Mouse (Mus musculus): ENCODE data around the gene Dhh. TPM values are rescaled to one million over a fixed set of nuclear protein-coding genes. Genes with fewer than 3 reads are reported as not detected.

Gene Dhh
- polyA plus RNA-seq, 1 experiment from 2014 or later = 2.5 TPM

DNA sequence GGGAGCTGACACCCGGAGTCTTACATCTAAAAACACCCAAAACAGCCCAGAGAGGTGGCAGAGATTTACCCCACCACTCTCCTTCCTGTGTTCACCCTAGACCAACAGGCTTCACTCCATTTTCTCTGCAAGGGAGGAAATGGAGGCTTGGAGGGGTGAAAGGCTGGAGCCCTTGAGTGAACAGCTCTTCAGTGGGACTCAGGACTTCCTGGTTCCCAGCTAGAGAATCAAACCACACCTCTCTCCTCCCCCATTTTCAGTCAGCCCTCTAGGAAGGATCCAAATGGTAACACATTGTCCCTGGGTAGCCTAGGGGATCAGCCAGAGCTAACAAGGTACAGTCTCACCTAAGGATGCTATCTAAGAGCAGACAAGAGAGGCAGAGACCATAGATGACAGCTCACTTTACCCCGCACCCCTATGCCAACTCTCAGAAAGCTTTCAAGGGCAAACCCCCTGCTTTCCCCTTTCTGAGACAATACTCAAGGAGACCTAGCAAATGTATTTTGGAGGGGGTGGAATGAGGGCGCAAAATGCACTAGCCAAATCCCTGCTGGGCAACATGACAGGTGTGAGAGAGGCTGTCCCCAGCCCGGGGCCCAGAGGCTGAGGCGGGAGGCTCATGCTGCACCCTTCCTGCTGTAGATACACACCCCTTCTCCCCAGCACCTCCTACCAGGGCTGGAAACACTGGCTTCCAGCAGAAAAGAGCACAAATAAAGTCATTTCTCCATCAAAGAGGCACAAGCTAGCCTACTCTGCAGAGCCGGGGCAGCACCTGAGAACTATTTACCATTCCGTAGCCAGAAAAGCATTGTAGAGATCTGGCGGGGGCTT lies 28.8 kb downstream of the Dhh start:
- 0 out of 2 replicates have a peak overlapping the region, but pooled peaks have one; percentile 5 for H3K27ac ChIP-seq (replicated peaks)
- peak overlapping the region; percentile 99 for H3K4me2 ChIP-seq
- 13% methylated on average over 8 of the region's 8 CpGs for WGBS
- no peaks in the 10 kb centered on the region for H3K27me3 ChIP-seq (replicated peaks)
- peaks cover 48% of the 10 kb centered on the region for H3K4me1 ChIP-seq
- peak overlapping the region; percentile 61 for H3K4me3 ChIP-seq (replicated peaks)
- ATAC-seq (ENCODE audit: low FRiP score) = no peak
- no peaks in the 10 kb centered on the region for H3K9me3 ChIP-seq (replicated peaks)
- peaks cover 22% of the 10 kb centered on the region for H3K36me3 ChIP-seq
- peak overlapping the region; percentile 93 for H3K9ac ChIP-seq (replicated peaks)

GRCm38 (mm10) chr15:98868346-98869063 lies 29.8 kb downstream of the Dhh start:
- no peak for ATAC-seq (ENCODE audit: low FRiP score)
- Histone ChIP-seq H3K27ac (replicated peaks) (peak overlapping the region; percentile 5; the same call in 1 of the 2 replicates), H3K4me2 (peak overlapping the region; percentile 99), H3K36me3 (peaks cover 32% of the 10 kb centered on the region), H3K9ac (replicated peaks) (peak overlapping the region; percentile 93), H3K9me3 (replicated peaks) (no peaks in the 10 kb centered on the region), H3K27me3 (replicated peaks) (no peaks in the 10 kb centered on the region), H3K4me3 (replicated peaks) (peak overlapping the region; percentile 61), H3K4me1 (peaks cover 48% of the 10 kb centered on the region)
- WGBS = 34% methylated on average over 11 of the region's 11 CpGs

GRCm38 (mm10) chr15:98867321-98867720 lies 31.0 kb downstream of the Dhh start:
- H3K27ac ChIP-seq (replicated peaks) = no peak overlapping the region
- peaks cover 42% of the 10 kb centered on the region for H3K4me1 ChIP-seq
- no peak for ATAC-seq (ENCODE audit: low FRiP score)
- WGBS = 74% methylated on average over 6 of the region's 6 CpGs
- H3K9ac ChIP-seq (replicated peaks) = peak overlapping the region; percentile 38
- H3K4me2 ChIP-seq = peak overlapping the region; percentile 99
- peaks cover 44% of the 10 kb centered on the region for H3K36me3 ChIP-seq
- no peaks in the 10 kb centered on the region for H3K27me3 ChIP-seq (replicated peaks)
- peak overlapping the region; percentile 61 for H3K4me3 ChIP-seq (replicated peaks)
- H3K9me3 ChIP-seq (replicated peaks) = no peaks in the 10 kb centered on the region

DNA sequence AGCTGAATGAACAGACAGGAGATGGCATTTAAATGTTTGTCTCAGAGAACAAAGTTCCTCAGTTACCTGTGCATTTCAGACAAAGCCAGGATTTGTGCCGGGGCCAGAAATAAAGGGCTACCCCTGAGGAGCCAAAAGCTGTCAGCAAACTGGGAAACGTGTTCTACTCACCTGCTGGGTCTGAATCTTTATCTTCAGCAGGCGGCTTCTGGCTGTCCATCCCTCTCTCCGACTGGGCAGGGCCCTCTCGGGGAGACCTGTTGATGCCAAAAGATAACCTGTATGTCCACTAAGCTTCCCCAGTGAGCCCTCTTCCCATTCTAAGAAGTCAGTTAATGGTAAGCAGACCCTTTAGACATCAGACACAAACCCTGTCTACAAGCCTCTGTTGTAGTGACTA lies 31.8 kb downstream of the Dhh start:
- H3K9me3 ChIP-seq (replicated peaks) = no peaks in the 10 kb centered on the region
- no peak overlapping the region for H3K4me2 ChIP-seq
- H3K4me1 ChIP-seq = peaks cover 42% of the 10 kb centered on the region
- no peak overlapping the region for H3K4me3 ChIP-seq (replicated peaks)
- 91% methylated on average over 5 of the region's 5 CpGs for WGBS
- ATAC-seq (ENCODE audit: low FRiP score) = no peak
- no peak overlapping the region for H3K9ac ChIP-seq (replicated peaks)
- no peaks in the 10 kb centered on the region for H3K27me3 ChIP-seq (replicated peaks)
- H3K36me3 ChIP-seq = peaks cover 52% of the 10 kb centered on the region
- H3K27ac ChIP-seq (replicated peaks) = no peak overlapping the region

DNA sequence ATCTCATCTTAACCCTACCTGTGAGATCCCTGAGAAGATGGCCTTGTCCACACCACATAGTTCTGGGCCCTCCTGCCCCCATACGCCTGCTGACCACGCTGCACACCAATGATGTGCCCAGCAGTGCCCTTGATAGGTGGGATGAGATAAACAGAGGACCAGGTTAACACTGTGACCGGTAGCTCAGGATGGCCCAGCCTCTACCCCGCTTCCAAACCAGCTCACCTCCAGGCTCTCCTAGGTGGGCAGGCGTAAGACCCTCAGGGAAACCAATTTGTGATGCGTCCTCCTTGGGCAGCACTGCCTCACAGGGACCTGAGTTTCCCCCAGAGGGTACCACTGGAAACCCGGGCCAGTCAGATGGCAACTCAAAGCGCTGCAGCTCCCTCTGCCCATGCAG lies 32.6 kb downstream of the Dhh start:
- Histone ChIP-seq H3K27ac (replicated peaks) (no peak overlapping the region), H3K9me3 (replicated peaks) (no peaks in the 10 kb centered on the region), H3K36me3 (peaks cover 60% of the 10 kb centered on the region), H3K9ac (replicated peaks) (no peak overlapping the region), H3K4me1 (peaks cover 41% of the 10 kb centered on the region), H3K4me3 (replicated peaks) (no peak overlapping the region), H3K4me2 (no peak overlapping the region), H3K27me3 (replicated peaks) (no peaks in the 10 kb centered on the region)
- no peak for ATAC-seq (ENCODE audit: low FRiP score)
- WGBS = 94% methylated on average over 8 of the region's 8 CpGs

DNA sequence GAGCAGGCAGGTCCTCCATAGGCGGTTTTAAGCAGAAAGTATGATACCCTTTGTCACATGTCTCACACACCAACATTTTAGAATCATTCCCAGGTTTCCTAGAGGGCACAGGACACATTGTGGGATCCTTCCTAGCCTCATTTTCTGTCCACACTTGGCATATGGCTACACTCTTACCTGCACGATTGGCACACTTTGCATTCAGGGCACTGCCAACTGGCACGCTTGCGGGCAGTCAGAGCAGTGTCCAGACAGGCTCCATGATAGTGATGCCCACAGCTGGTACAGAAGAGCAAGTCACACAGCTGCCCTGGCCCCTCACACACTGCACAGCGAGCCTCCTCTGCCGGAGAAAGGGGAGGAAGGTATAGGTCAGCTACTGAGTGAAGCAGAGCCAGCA lies 33.4 kb downstream of the Dhh start:
- peaks cover 68% of the 10 kb centered on the region for H3K36me3 ChIP-seq
- WGBS = 94% methylated on average over 6 of the region's 6 CpGs
- H3K9me3 ChIP-seq (replicated peaks) = no peaks in the 10 kb centered on the region
- no peak overlapping the region for H3K9ac ChIP-seq (replicated peaks)
- H3K4me1 ChIP-seq = peaks cover 33% of the 10 kb centered on the region
- no peaks in the 10 kb centered on the region for H3K27me3 ChIP-seq (replicated peaks)
- ATAC-seq (ENCODE audit: low FRiP score) = no peak
- H3K4me2 ChIP-seq = no peak overlapping the region
- H3K27ac ChIP-seq (replicated peaks) = no peak overlapping the region
- no peak overlapping the region for H3K4me3 ChIP-seq (replicated peaks)

DNA sequence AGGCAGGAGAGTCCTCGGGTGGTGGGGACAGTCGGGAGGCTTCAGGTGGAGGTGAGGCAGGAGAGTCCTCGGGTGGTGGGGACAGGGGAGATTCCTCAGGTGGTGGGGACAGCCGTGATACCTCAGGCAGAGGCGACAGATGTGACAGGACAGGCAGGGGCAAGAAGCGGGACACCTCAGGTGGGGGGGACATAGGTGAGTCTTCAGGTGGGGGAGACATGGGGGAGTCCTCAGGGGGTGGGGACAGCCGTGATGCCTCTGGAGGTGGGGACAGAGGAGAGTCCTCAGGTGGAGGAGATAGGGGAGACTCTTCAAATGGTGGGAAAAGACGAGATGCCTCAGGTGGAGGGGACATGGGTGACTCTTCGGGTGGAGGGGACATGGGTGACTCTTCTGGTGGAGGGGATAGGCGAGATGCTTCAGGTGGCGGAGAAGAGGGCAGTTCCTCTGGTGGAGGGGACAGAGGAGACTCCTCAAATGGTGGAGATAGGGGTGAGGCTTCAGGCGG lies 34.8 kb downstream of the Dhh start:
- no peak for ATAC-seq (ENCODE audit: low FRiP score)
- H3K9me3 ChIP-seq (replicated peaks) = no peaks in the 10 kb centered on the region
- no peak overlapping the region for H3K27ac ChIP-seq (replicated peaks)
- WGBS = 94% methylated on average over 12 of the region's 12 CpGs
- H3K36me3 ChIP-seq = peaks cover 81% of the 10 kb centered on the region
- H3K27me3 ChIP-seq (replicated peaks) = no peaks in the 10 kb centered on the region
- no peak overlapping the region for H3K9ac ChIP-seq (replicated peaks)
- H3K4me3 ChIP-seq (replicated peaks) = no peak overlapping the region
- no peak overlapping the region for H3K4me2 ChIP-seq
- peaks cover 19% of the 10 kb centered on the region for H3K4me1 ChIP-seq

DNA sequence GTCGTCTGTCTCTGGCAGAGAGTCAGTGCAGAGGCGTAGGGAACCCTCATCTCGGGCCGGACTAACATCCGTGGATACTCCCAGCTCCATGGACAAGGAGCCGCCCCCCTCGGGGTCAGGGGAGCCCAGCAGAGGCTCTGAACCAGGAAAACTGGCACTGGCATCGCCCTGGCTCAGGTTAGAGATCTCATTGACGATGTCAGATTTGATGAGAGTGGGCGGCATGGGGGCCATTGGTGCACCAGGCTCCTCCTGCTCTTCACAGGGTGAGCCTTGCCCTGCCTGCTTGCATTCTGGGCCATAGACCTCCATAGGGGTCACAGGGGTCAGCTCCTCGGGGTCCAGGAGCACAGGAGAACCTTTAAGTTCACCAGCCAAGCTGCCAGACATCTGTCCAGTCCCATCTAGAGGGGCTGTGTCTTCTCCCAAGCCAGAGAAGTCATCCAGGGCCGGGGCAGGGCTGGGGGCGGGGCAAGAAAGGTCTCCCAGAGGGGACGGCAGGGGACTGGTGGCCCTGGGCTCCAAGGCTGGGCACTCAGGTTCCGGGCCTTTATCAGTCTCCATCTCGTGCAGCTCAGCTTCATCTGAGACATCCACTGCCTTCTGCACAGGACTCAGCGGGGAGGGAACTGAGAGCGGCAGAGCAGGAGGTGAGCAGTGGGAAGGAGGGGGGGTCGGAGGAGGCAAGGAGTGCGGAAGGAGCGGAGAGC lies 36.5 kb downstream of the Dhh start:
- no peak for ATAC-seq (ENCODE audit: low FRiP score)
- Histone ChIP-seq H3K36me3 (peaks cover 98% of the 10 kb centered on the region), H3K4me3 (replicated peaks) (no peak overlapping the region), H3K27me3 (replicated peaks) (no peaks in the 10 kb centered on the region), H3K27ac (replicated peaks) (no peak overlapping the region), H3K9me3 (replicated peaks) (no peaks in the 10 kb centered on the region), H3K9ac (replicated peaks) (no peak overlapping the region), H3K4me1 (peaks cover 2% of the 10 kb centered on the region), H3K4me2 (no peak overlapping the region)
- WGBS = 87% methylated on average over 21 of the region's 21 CpGs

GRCm38 (mm10) chr15:98860921-98861320 lies 37.4 kb downstream of the Dhh start:
- H3K4me3 ChIP-seq (replicated peaks) = no peak overlapping the region
- no peak overlapping the region for H3K27ac ChIP-seq (replicated peaks)
- no peak overlapping the region for H3K9ac ChIP-seq (replicated peaks)
- no peak overlapping the region for H3K4me2 ChIP-seq
- H3K4me1 ChIP-seq = no peaks in the 10 kb centered on the region
- no peak for ATAC-seq (ENCODE audit: low FRiP score)
- no peaks in the 10 kb centered on the region for H3K27me3 ChIP-seq (replicated peaks)
- no peaks in the 10 kb centered on the region for H3K9me3 ChIP-seq (replicated peaks)
- peaks cover 99% of the 10 kb centered on the region for H3K36me3 ChIP-seq
- 95% methylated on average over 18 of the region's 18 CpGs for WGBS

DNA sequence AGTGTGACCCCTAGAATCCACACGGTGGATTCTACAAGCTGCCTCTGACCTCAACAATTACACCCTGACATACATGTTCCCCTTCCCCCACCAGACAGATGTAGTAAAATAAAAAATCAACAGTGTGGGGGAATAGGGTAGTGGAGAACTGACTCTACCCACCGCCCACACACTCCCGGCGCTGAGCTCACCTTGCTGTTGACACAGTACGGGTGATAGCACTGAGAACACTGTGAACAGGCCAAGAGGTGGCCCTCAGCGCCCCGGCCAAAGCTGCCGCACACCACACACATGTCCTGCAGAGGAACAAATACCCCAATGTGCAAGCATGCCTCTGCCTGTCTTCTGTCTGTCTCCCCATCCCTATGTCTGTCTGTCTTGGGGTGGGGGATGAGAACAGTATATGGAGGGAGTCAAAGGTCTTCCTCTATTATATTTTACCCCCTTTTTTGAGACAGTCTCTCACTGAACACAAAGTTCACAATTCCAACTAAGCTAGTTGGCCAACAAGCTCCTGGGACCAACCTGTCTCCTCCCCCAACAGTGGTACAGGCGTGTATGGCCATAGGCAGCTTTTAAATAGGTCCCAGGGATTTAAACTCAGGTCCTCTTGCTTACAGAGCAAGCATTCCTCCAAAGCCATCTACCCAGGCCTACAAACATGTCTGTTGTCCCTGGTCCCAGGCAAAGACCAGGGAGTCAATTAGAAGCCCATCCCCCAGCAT lies 38.9 kb downstream of the Dhh start:
- WGBS = 83% methylated on average over 9 of the region's 9 CpGs
- H3K4me1 ChIP-seq = no peaks in the 10 kb centered on the region
- H3K27ac ChIP-seq (replicated peaks) = no peak overlapping the region
- no peak overlapping the region for H3K9ac ChIP-seq (replicated peaks)
- ATAC-seq (ENCODE audit: low FRiP score) = no peak
- H3K4me3 ChIP-seq (replicated peaks) = no peak overlapping the region
- H3K4me2 ChIP-seq = no peak overlapping the region
- H3K9me3 ChIP-seq (replicated peaks) = no peaks in the 10 kb centered on the region
- peaks cover 99% of the 10 kb centered on the region for H3K36me3 ChIP-seq
- no peaks in the 10 kb centered on the region for H3K27me3 ChIP-seq (replicated peaks)

DNA sequence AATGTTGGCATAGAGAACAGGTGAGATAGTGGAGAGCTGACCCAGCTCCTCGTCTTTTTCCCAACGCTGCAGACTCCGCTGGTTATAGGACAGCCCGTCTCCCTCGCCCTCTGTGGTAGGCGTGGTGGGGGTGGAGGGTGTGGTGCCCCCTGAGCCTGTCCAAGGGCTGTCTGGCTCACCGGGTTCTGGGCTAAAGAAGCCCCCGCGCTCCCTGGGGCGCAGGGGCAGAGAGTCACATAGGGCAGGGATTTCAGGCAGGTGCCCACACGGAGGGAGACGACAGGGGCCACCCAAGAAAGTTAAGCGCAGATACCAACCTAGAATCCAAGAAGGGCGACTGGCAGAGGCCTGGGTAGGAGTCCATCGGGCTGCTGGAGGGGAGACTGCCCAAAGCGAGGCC lies 44.1 kb downstream of the Dhh start:
- no peak for ATAC-seq (ENCODE audit: low FRiP score)
- peaks cover 98% of the 10 kb centered on the region for H3K36me3 ChIP-seq
- H3K4me1 ChIP-seq = no peaks in the 10 kb centered on the region
- no peaks in the 10 kb centered on the region for H3K9me3 ChIP-seq (replicated peaks)
- no peaks in the 10 kb centered on the region for H3K27me3 ChIP-seq (replicated peaks)
- no peak overlapping the region for H3K4me2 ChIP-seq
- H3K9ac ChIP-seq (replicated peaks) = no peak overlapping the region
- no peak overlapping the region for H3K4me3 ChIP-seq (replicated peaks)
- H3K27ac ChIP-seq (replicated peaks) = no peak overlapping the region
- WGBS = 93% methylated on average over 16 of the region's 16 CpGs

Data from neural tube, embryonic 15.5 days (tissue).